Mouse (Mus musculus): ENCODE measurements at regions not wholly inside any gene's neighbourhood (a gene's known extent, or its start where the extent isn't known, plus 50 kb on each side); places are given as distances from the start of the nearest gene placed in this dataset.

DNA sequence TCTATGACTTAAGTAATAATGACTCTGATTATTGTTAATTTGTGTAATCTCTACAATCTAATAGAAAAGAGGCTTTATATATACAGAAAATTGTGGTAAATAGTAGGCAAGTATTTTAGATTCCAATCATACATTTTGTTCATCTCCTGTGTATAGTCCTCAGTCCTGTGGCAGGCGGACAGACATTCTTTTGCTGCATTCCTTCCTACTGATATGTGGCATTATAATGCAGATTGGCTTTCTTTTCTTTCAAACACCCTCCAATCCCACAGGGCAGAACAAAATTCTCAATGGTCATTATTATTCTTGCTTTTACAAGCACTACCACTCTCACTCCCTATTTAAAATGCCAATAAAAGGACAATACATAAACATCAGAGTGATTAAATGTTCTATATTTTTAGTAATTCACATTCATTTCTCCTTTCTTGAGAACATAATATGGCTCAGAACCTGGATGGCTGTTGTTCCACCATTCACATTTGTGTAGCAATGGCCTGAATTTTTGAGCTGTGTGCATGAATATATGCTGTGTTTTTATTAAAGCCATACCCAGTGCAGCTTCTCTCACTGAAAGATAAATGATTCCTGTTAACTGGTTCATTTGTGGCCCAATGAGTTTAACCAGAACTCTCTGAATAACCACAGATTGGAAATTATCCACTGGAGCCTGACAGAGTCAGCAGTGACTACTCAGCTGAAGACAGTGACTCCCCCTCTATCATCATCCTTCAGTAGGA, 194.6 kb downstream of the Gm43517 start:
- no peak for DNase-seq (ENCODE audit: low spot score in 2 of 2)
- intact Hi-C loops (cut with DNase I) = no loop called here

DNA sequence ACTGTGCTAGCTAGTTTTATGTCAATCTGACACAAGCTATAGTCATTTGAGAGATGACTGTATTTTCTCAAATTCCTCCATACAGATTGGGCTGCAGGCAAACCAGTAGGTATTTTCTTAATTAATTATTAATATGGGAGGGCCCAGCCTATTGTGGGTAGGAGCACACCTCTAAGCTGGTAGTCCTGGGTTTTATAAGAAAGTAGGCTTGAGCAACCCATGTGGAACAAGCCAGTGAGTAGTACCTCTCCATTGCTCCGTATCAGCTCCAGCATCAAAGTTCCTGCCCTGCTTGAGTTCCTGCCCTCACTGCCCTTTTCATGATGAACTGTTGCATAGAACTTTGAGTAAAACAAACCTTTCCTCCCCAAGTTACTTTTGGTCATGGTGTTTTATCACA, 198.9 kb downstream of the Gm43517 start:
- intact Hi-C loops (cut with DNase I) = no loop called here

GRCm38 (mm10) chr12:49622264-49622663, 237.3 kb downstream of the Gm43517 start:
- intact Hi-C loops (cut with DNase I) = no loop called here
- DNase-seq (ENCODE audit: low spot score in 2 of 2) = no peak

More for the DNA sequence above, 198.9 kb downstream of the Gm43517 start:
- DNase-seq (ENCODE audit: low spot score in 2 of 2) = no peak

GRCm38 (mm10) chr12:49627222-49627621, 242.2 kb downstream of the Gm43517 start:
- intact Hi-C loops (cut with DNase I) = no loop called here
- DNase-seq (ENCODE audit: low spot score in 2 of 2) = peak in 1 of 2 experiments; percentile 2

GRCm38 (mm10) chr12:49628014-49628413, 243.0 kb downstream of the Gm43517 start:
- intact Hi-C loops (cut with DNase I) = no loop called here
- DNase-seq (ENCODE audit: low spot score in 2 of 2) = no peak

- peak; percentile 49 to 57 for DNase-seq (ENCODE audit: low spot score in 2 of 2)
- intact Hi-C loops (cut with DNase I) = no loop called here
Measured at GRCm38 (mm10) chr12:49649104-49650063, 264.4 kb downstream of the Gm43517 start.

Measured in left cerebral cortex, postnatal 14 days (tissue).